Mouse (Mus musculus) liver, embryonic 15.5 days (tissue): ENCODE measurements at regions not wholly inside any gene's neighbourhood (a gene's known extent, or its start where the extent isn't known, plus 50 kb on each side); places are given as distances from the start of the nearest gene placed in this dataset.
"Not testable (repeated sequence)": the region's sequence is repeated elsewhere in the genome, so short reads cannot be mapped to it uniquely, and the experiment has no call there.

Experiments
- ATAC-seq: fragments of 200-750 bp; cut with Nextera tagmentation; 2 replicates; pipeline ENCODE4 v1.8.0; 2017; ENCODE audit warnings: moderate number of reproducible peaks, mild to moderate bottlenecking, moderate library complexity; ENCODE audit not compliant: insufficient read depth
- H3K27ac ChIP-seq: fragments of 300-500 bp; sonication (generic); replicated peaks from 2 replicates; pipeline ENCODE4 v1.5.1; 2015; ENCODE audit warnings: mild to moderate bottlenecking, inconsistent platforms
- H3K27me3 ChIP-seq: fragments of 300-500 bp; sonication (generic); 2 replicates; pipeline ENCODE4 v1.6.1; 2015; ENCODE audit warnings: mild to moderate bottlenecking, inconsistent platforms
- H3K36me3 ChIP-seq: fragments of 300-500 bp; sonication (generic); replicated peaks from 2 replicates; pipeline ENCODE4 v1.6.1; 2015; ENCODE audit warnings: moderate library complexity, mild to moderate bottlenecking, inconsistent platforms
- H3K4me1 ChIP-seq: fragments of 300-500 bp; sonication (generic); replicated peaks from 2 replicates; pipeline ENCODE4 v1.6.1; 2015; ENCODE audit warnings: inconsistent platforms
- H3K4me2 ChIP-seq: fragments of 300-500 bp; sonication (generic); 2 replicates; pipeline ENCODE4 v1.6.1; 2015; ENCODE audit warnings: moderate library complexity, mild to moderate bottlenecking, inconsistent platforms
- H3K4me3 ChIP-seq: fragments of 300-500 bp; sonication (generic); replicated peaks from 2 replicates; pipeline ENCODE4 v1.5.1; 2015; ENCODE audit warnings: mild to moderate bottlenecking, inconsistent platforms
- H3K9ac ChIP-seq: fragments of 300-500 bp; sonication (generic); 2 replicates; pipeline ENCODE4 v1.6.1; 2015; ENCODE audit warnings: moderate library complexity, mild to moderate bottlenecking, inconsistent platforms
- H3K9me3 ChIP-seq: fragments of 300-500 bp; sonication (generic); replicated peaks from 2 replicates; pipeline ENCODE4 v1.6.1; 2016; ENCODE audit warnings: inconsistent platforms
- WGBS: fragments of 180-500 bp; shearing (Covaris S2); methylation state at CpG from one replicate; pipeline ENCODE4 v1.1.7; 2015; ENCODE audit warnings: mixed read lengths; ENCODE audit not compliant: insufficient replicate concordance; 5-methylcytosine and 5-hydroxymethylcytosine counted together

- H3K36me3 ChIP-seq, result no peaks in the 10 kb centered on the region
- WGBS, result 46% methylated on average over 4 of the region's 4 CpGs
- no peak overlapping the region for H3K9ac ChIP-seq
- ATAC-seq, result no peak
- H3K27ac ChIP-seq, result no peak overlapping the region
- no peaks in the 10 kb centered on the region for H3K27me3 ChIP-seq
- H3K4me2 ChIP-seq, result no peak overlapping the region
- no peaks in the 10 kb centered on the region for H3K4me1 ChIP-seq
- H3K4me3 ChIP-seq, result no peak overlapping the region
- no peaks in the 10 kb centered on the region for H3K9me3 ChIP-seq
Observed at GRCm38 (mm10) chr16:55580827-55581226, 257.9 kb downstream of the Nfkbiz start.

- no peak overlapping the region for H3K4me3 ChIP-seq
- 57% methylated on average over 5 of the region's 5 CpGs for WGBS
- no peak overlapping the region for H3K4me2 ChIP-seq
- no peaks in the 10 kb centered on the region for H3K4me1 ChIP-seq
- H3K27me3 ChIP-seq, result no peaks in the 10 kb centered on the region
- ATAC-seq, result no peak
- H3K9ac ChIP-seq, result no peak overlapping the region
- H3K36me3 ChIP-seq, result no peaks in the 10 kb centered on the region
- no peaks in the 10 kb centered on the region for H3K9me3 ChIP-seq
- H3K27ac ChIP-seq, result no peak overlapping the region
Observed at GRCm38 (mm10) chr16:55578686-55579085, 260.0 kb downstream of the Nfkbiz start.

DNA sequence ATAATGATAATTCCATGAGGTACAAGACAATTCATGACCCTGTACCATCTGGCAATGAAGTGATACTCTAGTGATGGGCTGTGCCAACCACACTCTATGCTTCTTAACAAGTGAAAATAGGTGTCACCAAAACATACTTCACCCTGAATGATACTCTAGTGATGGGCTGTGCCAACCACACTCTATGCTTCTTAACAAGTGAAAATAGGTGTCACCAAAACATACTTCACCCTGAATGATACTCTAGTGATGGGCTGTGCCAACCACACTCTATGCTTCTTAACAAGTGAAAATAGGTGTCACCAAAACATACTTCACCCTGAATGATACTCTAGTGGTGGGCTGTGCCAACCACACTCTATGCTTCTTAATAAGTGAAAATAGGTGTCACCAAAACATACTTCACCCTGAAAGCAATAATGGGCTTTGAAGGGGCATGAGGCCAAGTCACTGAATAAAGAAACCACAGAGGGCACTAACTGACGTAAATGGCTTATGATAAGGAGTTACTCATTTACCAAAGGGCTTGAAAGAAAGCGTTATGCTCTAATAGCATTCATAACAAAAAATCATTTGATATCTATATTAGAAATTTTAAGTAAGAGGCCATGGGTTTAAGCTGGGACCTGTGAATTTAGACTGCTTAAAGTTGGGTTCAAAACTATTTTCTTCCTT lies 263.0 kb downstream of the Nfkbiz start:
- H3K27ac ChIP-seq, ATAC-seq, H3K36me3 ChIP-seq, H3K9ac ChIP-seq, H3K4me2 ChIP-seq, H3K4me1 ChIP-seq, H3K4me3 ChIP-seq, H3K27me3 ChIP-seq, H3K9me3 ChIP-seq: not testable (repeated sequence)
- WGBS, result 61% methylated on average over 2 of the region's 2 CpGs

- Histone ChIP-seq H3K36me3 (no peaks in the 10 kb centered on the region), H3K27me3 (no peaks in the 10 kb centered on the region), H3K4me3 (no peak overlapping the region), H3K4me1 (no peaks in the 10 kb centered on the region), H3K27ac (no peak overlapping the region), H3K4me2 (no peak overlapping the region), H3K9ac (no peak overlapping the region), H3K9me3 (no peaks in the 10 kb centered on the region)
- 63% methylated on average over 7 of the region's 7 CpGs for WGBS
- ATAC-seq, result no peak
Observed at GRCm38 (mm10) chr16:55571106-55571505, 267.6 kb downstream of the Nfkbiz start.

- no peaks in the 10 kb centered on the region for H3K4me1 ChIP-seq
- ATAC-seq, result no peak
- no peaks in the 10 kb centered on the region for H3K36me3 ChIP-seq
- no peaks in the 10 kb centered on the region for H3K9me3 ChIP-seq
- no peak overlapping the region for H3K4me3 ChIP-seq
- H3K27me3 ChIP-seq, result no peaks in the 10 kb centered on the region
- H3K27ac ChIP-seq, result no peak overlapping the region
- H3K9ac ChIP-seq, result no peak overlapping the region
- no peak overlapping the region for H3K4me2 ChIP-seq
- 66% methylated on average over 5 of the region's 5 CpGs for WGBS
Observed at GRCm38 (mm10) chr16:55570097-55570496, 268.6 kb downstream of the Nfkbiz start.

DNA sequence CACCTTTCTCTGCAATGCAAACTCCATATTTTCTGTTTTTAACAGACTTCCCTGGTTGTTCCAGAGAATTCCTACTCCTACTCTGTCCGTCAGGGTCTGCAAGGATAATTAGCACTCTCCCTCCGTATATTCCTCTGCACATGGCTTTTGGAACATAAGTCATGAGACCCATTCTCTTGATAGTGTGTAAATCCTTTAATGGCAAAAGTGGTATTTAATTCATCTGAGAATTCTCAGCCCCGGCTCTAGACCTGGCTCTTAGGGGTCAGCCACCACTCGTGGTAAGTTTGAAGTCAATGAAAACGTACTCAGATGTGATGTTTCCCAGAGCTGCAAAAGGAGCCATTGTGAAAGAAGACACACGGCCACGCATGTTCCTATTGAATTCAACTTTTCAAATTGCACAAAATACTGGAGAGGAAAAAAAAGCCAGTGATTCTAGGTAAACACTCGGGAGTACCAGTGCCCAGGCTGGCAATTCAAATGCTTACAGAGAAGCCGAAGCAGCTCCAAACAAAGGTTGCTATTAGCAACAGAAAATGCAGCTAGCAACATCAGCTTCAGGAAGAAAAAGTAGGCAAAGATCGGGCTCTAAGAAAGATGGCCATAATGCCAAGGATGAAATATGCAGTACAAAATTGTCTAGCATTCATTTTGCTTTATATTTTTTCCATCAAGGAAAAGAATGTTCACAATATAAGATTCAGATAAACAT lies 258.2 kb upstream of the Zpld1 start:
- H3K9me3 ChIP-seq, result no peaks in the 10 kb centered on the region
- H3K4me2 ChIP-seq, result no peak overlapping the region
- no peak overlapping the region for H3K27ac ChIP-seq
- H3K36me3 ChIP-seq, result no peaks in the 10 kb centered on the region
- 51% methylated on average over 10 of the region's 10 CpGs for WGBS
- H3K4me1 ChIP-seq, result no peaks in the 10 kb centered on the region
- no peak overlapping the region for H3K9ac ChIP-seq
- H3K4me3 ChIP-seq, result no peak overlapping the region
- no peak for ATAC-seq
- no peaks in the 10 kb centered on the region for H3K27me3 ChIP-seq

GRCm38 (mm10) chr16:55555224-55555623 lies 257.4 kb upstream of the Zpld1 start:
- no peak overlapping the region for H3K4me2 ChIP-seq
- no peaks in the 10 kb centered on the region for H3K4me1 ChIP-seq
- no peak overlapping the region for H3K4me3 ChIP-seq
- no peak overlapping the region for H3K27ac ChIP-seq
- H3K36me3 ChIP-seq, result no peaks in the 10 kb centered on the region
- H3K9ac ChIP-seq, result no peak overlapping the region
- WGBS, result 12% methylated on average over 6 of the region's 6 CpGs
- H3K9me3 ChIP-seq, result no peaks in the 10 kb centered on the region
- no peaks in the 10 kb centered on the region for H3K27me3 ChIP-seq
- ATAC-seq, result no peak

DNA sequence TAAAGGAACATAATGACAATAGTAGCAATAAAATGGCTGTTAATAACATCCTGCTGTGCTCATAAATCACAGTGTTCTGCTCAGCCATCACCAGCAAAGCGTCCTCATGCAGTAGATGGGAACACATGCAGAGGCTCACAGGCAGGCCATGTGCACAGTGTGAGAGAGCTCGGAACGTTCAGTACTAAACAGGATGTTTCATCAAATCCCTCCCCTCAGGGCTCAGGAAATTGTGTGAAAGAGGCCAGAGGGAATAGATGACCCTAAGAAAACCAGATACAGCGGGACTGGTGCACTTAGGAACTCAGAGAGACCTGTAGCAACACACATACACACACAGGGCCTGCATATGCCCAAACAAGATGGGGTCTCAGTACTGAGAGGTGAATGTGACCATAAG lies 256.1 kb upstream of the Zpld1 start:
- no peaks in the 10 kb centered on the region for H3K36me3 ChIP-seq
- no peak overlapping the region for H3K4me3 ChIP-seq
- WGBS, result 55% methylated on average over 4 of the region's 4 CpGs
- no peak overlapping the region for H3K27ac ChIP-seq
- H3K9me3 ChIP-seq, result no peaks in the 10 kb centered on the region
- no peak overlapping the region for H3K4me2 ChIP-seq
- no peaks in the 10 kb centered on the region for H3K4me1 ChIP-seq
- no peak for ATAC-seq
- H3K27me3 ChIP-seq, result no peaks in the 10 kb centered on the region
- no peak overlapping the region for H3K9ac ChIP-seq

DNA sequence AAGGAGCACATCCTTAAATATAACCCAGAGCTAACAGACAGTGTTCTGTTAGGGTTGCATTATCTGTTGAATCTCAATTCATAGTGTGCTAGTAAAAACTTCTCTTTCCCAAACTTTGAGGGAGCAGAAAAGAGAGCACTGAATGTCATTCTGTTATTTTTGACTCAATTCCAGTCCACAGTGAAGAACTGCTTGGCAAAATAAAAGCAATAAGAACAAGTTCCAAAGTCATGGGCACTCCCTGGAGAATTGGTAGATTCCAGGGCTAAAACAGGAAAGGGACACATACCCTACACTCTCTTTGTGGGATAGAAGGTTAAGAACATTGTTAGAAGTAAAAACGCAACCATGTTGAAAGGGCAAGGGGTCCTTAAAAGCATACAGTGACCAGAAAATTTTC lies 253.6 kb upstream of the Zpld1 start:
- H3K9ac ChIP-seq, result no peak overlapping the region
- no peak for ATAC-seq
- no peaks in the 10 kb centered on the region for H3K9me3 ChIP-seq
- H3K27ac ChIP-seq, result no peak overlapping the region
- WGBS, result 60% methylated on average over 1 of the region's 1 CpGs
- no peak overlapping the region for H3K4me2 ChIP-seq
- H3K36me3 ChIP-seq, result no peaks in the 10 kb centered on the region
- H3K27me3 ChIP-seq, result no peaks in the 10 kb centered on the region
- no peak overlapping the region for H3K4me3 ChIP-seq
- no peaks in the 10 kb centered on the region for H3K4me1 ChIP-seq

GRCm38 (mm10) chr16:55550649-55551312 lies 253.0 kb upstream of the Zpld1 start:
- Histone ChIP-seq H3K4me1 (no peaks in the 10 kb centered on the region), H3K9me3 (no peaks in the 10 kb centered on the region), H3K27me3 (no peaks in the 10 kb centered on the region), H3K36me3 (no peaks in the 10 kb centered on the region), H3K4me2 (no peak overlapping the region), H3K9ac (no peak overlapping the region), H3K27ac (no peak overlapping the region), H3K4me3 (no peak overlapping the region)
- ATAC-seq, result no peak
- WGBS, result 49% methylated on average over 4 of the region's 4 CpGs

GRCm38 (mm10) chr16:55547095-55547494 lies 249.3 kb upstream of the Zpld1 start:
- 71% methylated on average over 2 of the region's 2 CpGs for WGBS

More at GRCm38 (mm10) chr16:55547095-55547494, 249.3 kb upstream of the Zpld1 start:
- Histone ChIP-seq H3K36me3 (no peaks in the 10 kb centered on the region), H3K9me3 (no peaks in the 10 kb centered on the region), H3K9ac (no peak overlapping the region), H3K4me1 (no peaks in the 10 kb centered on the region), H3K27me3 (no peaks in the 10 kb centered on the region), H3K27ac (no peak overlapping the region), H3K4me2 (no peak overlapping the region), H3K4me3 (no peak overlapping the region)
- ATAC-seq, result no peak
